Mouse (Mus musculus) ES-Bruce4 (cell line): ENCODE results near the gene Wfikkn1. TPM values are rescaled to one million over a fixed set of nuclear protein-coding genes. Genes with fewer than 3 reads are reported as not detected.

Experiments
- H3K27ac ChIP-seq: 2 replicates; pipeline ENCODE4 v1.5.1; 2012; ENCODE audit warnings: low read length, inconsistent platforms; ENCODE audit not compliant: insufficient read depth
- H3K27me3 ChIP-seq: 2 replicates; pipeline ENCODE4 v1.6.1; 2012; ENCODE audit warnings: mild to moderate bottlenecking, low read length, inconsistent platforms; ENCODE audit not compliant: control insufficient read depth, poor library complexity, insufficient read depth, severe bottlenecking
- H3K36me3 ChIP-seq: 2 replicates; pipeline ENCODE4 v1.6.1; 2012; ENCODE audit warnings: inconsistent platforms, mild to moderate bottlenecking, low read length, moderate library complexity; ENCODE audit not compliant: control insufficient read depth, poor library complexity, insufficient read depth, severe bottlenecking
- H3K4me1 ChIP-seq: one replicate; pipeline ENCODE4 v1.8.1; 2011; ENCODE audit warnings: low read length; ENCODE audit not compliant: control insufficient read depth, insufficient read depth
- H3K4me3 ChIP-seq: 2 replicates; pipeline ENCODE4 v1.5.1; 2011; ENCODE audit warnings: low read depth, mild to moderate bottlenecking, low read length
- H3K9ac ChIP-seq: 2 replicates; pipeline ENCODE4 v1.6.1; 2012; ENCODE audit warnings: low read depth, mild to moderate bottlenecking, inconsistent platforms; ENCODE audit not compliant: poor library complexity, severe bottlenecking
- H3K9me3 ChIP-seq: replicated peaks from 2 replicates; pipeline ENCODE4 v1.6.1; 2012; ENCODE audit warnings: mild to moderate bottlenecking, low read length, inconsistent platforms; ENCODE audit not compliant: control insufficient read depth, poor library complexity, insufficient read depth, severe bottlenecking
- CTCF ChIP-seq: IDR thresholded peaks from one replicate; pipeline ENCODE4 v1.8.1; 2011; ENCODE audit warnings: low read depth, low read length
- EP300 ChIP-seq: IDR thresholded peaks from 2 replicates; pipeline ENCODE4 v1.6.1; 2011; ENCODE audit warnings: low read depth, low read length; ENCODE audit not compliant: insufficient read depth
- POLR2A ChIP-seq: IDR thresholded peaks from one replicate; pipeline ENCODE4 v1.8.1; 2011; ENCODE audit warnings: low read length; ENCODE audit not compliant: insufficient read depth
- polyA plus RNA-seq: library from polyadenylated mRNA; stranded (reverse); fragments of >200 nt; gene quantifications from 2 replicates; pipeline ENCODE4 v1.2.4, GENCODE M21; 2011; ENCODE audit warnings: low read depth; ENCODE audit not compliant: missing spikeins, insufficient read depth, insufficient read length

Gene Wfikkn1
- polyA plus RNA-seq, 1 experiment, result 0.69 TPM

DNA sequence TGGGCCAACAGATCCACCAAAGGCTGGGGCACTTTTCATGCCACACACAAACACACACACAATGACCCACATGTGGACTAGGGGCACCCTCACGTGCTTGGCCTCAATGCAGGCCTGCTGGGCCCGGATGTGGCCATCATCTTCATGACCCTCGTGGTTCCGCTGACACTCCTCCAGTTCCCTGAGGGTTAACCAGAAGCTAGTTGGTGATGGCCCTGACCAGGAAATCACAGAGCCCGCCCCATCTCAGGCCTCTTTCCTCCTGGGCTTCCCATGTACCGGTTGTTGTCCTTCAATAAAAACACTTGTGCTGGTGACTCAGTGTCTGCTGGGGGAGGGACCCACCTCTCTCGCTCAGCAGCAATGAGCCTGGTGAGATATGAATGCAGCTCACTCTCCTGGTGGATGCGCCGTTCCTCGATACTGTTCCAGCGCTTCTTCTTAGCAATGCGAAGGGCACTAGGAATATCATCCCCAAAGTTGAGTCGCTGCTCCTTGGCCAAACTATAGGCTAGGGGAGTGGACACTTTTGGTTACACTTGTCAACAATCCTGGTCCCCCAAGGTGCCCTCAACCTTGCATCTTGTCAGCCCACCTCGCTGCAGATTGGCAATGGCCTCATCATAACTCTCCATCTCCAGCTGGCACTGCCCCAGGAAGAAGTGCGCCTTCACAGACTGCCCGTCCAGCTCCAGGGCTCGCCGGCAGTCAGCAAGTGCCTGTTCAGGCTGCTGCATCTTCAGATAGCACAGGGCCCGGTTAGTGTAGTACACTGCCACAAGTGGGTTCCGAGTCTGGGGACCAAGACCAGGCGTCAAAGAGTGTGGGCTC lies 49.0 kb downstream of the Wfikkn1 start:
- TF ChIP-seq EP300 (no peak), POLR2A (no peak), CTCF (no peak)
- Histone ChIP-seq H3K27ac (no peak overlapping the region), H3K27me3 (no peaks in the 10 kb centered on the region), H3K36me3 (peaks cover 16% of the 10 kb centered on the region), H3K4me3 (peak overlapping the region; percentile 82), H3K4me1 (peaks cover 4% of the 10 kb centered on the region), H3K9me3 (no peaks in the 10 kb centered on the region), H3K9ac (peak overlapping the region; percentile 86)

DNA sequence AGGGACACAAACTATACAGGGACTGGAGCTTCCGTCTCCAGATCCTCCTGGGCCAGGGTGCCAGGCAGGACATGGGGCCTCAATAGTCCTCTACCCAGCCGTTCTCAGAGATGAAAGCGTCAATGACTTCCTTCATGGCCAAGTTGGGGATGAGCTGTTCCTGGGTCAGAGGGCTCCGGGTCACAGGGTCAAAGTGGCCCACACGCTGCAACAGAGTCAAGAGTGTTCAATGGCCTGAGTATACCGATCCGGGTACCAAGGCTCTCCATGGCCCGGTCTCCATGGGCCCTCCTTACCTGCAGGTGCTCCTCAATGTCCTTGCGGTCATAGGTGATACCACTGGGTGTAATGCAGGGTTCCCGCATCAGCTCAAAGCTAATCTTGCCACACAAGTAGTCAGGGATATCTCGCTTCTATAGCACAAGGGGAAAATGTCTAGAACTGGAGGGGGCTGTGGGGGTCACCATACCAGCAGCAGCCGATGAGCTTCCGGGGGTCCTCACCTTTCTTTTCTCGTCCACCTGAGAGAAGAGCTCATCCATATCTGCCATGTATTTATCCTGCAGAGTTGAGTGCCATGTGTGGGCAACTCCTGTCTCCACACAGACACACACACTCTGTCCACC lies 49.7 kb downstream of the Wfikkn1 start:
- Histone ChIP-seq H3K4me3 (no peak overlapping the region), H3K4me1 (peaks cover 4% of the 10 kb centered on the region), H3K36me3 (peaks cover 16% of the 10 kb centered on the region), H3K27me3 (no peaks in the 10 kb centered on the region), H3K9me3 (no peaks in the 10 kb centered on the region), H3K27ac (no peak overlapping the region), H3K9ac (no peak overlapping the region)
- TF ChIP-seq CTCF (no peak), POLR2A (no peak), EP300 (no peak)

DNA sequence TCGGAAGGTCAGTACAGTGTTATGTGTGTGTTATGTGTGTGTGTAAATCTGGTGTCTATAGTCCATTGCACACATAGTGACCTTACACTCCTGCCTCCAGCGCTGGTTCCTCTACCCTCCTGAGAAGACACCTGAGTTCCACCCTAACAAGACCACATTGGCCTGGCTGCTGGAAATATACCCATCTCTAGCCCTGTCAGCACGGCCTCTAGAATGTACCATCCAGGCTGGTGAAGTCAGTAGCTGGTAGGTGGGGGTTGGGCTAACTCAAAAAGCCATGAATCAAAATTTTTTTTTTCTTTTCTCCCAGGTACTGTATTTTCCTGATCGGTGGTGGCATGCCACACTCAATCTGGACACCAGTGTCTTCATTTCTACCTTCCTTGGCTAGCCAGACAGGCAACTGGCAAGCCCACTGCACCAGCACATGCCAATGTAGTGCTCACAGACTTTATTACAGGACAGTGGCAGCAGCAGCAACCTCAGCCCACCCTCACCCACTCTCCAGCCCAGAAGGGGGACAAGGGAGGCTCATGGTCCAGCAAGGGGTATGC lies 50.4 kb downstream of the Wfikkn1 start:
- no peaks in the 10 kb centered on the region for H3K9me3 ChIP-seq
- peaks cover 16% of the 10 kb centered on the region for H3K36me3 ChIP-seq
- TF ChIP-seq EP300 (no peak), POLR2A (no peak), CTCF (no peak)
- H3K9ac ChIP-seq, result no peak overlapping the region
- peaks cover 4% of the 10 kb centered on the region for H3K4me1 ChIP-seq
- no peak overlapping the region for H3K4me3 ChIP-seq
- H3K27me3 ChIP-seq, result no peaks in the 10 kb centered on the region
- H3K27ac ChIP-seq, result no peak overlapping the region

DNA sequence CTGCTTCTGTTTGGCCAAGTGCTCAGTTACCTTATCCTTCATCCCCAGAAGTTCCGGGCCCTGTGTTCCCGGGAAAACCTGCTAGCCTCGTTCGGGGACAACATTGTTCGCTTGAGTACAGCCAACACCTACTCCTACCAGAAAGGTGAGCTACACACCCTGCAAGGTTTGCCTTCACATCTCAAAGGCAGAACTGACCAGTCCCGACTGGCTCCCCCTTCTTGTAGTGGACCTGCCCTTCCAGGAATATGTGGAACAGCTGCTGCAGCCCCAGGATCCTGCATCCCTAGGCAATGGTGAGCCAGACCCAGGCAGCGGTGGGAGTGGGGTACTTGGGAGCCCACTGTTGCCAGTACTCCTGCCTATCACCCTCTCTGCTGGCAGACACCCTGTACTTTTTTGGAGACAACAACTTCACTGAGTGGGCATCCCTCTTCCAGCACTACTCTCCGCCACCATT lies 51.1 kb downstream of the Wfikkn1 start:
- TF ChIP-seq CTCF (no peak), POLR2A (no peak), EP300 (no peak)
- H3K27ac ChIP-seq, result peak overlapping the region; percentile 23; the same call in 1 of the 2 replicates
- H3K27me3 ChIP-seq, result no peaks in the 10 kb centered on the region
- peaks cover 16% of the 10 kb centered on the region for H3K36me3 ChIP-seq
- no peaks in the 10 kb centered on the region for H3K9me3 ChIP-seq
- peak overlapping the region; percentile 36 for H3K9ac ChIP-seq
- peaks cover under 1% of the 10 kb centered on the region for H3K4me1 ChIP-seq
- H3K4me3 ChIP-seq, result peak overlapping the region; percentile 81

DNA sequence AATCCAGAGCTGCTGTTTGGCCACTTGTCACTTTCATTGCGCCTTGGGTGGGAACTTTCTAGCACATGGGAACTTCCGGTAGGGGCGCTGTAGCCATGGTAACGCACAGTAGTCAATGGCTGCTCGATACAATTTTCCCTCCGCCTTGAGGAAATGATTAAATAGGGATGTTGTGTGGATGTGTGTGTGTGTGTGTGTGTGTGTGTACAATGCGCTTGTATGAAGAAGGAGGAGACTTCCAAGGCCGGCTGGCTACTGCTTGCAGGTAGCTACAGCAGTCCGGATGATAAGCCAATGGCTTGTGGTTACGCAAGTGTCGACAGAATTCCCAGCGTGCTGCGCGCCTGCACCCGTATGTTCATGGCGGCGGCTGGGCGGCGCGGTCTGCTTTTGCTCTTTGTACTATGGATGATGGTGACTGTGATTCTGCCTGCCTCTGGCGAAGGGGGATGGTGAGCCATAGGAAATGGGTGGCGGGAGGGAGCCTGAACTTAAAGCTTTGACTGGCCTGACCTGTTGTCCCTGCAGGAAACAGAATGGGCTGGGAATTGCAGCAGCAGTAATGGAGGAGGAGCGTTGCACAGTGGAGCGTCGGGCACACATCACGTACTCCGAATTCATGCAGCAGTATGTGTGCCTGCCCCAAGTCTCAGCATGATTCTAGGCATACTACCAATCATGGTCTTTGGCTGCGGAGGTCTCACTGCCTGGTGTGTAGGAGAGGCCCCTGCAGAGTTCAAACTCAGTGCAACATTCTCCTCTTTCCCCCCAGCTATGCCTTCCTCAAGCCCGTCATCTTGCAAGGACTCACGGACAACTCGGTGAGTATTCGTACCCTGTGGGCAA lies 51.7 kb downstream of the Wfikkn1 start, which contains the start of gene Jmjd8:
Gene Jmjd8, plus strand, starts transcription at position 156 of the 846 bp plus-strand sequence.
- Histone ChIP-seq H3K9me3 (no peaks in the 10 kb centered on the region), H3K9ac (peak within 1 kb of the TSS; percentile 36), H3K27me3 (no peaks in the 10 kb centered on the region), H3K4me1 (no peaks in the 10 kb centered on the region), H3K27ac (peak within 1 kb of the TSS; percentile 23; the same call in 1 of the 2 replicates), H3K36me3 (peaks cover 16% of the 10 kb centered on the region), H3K4me3 (peak within 1 kb of the TSS; percentile 81)
- TF ChIP-seq POLR2A (peak; percentile 72), CTCF (peak; percentile 15), EP300 (no peak)
